Mouse (Mus musculus) small intestine, adult 2 months (tissue): ENCODE results near the gene Gins2.

Source experiments
- CTCF ChIP-seq: fragments of 200-500 bp; IDR thresholded peaks from 2 replicates; pipeline ENCODE4 v1.5.1; 2012; ENCODE audit warnings: low read depth, mild to moderate bottlenecking, control low read depth, inconsistent platforms, low read length, moderate library complexity, mixed read lengths; ENCODE audit not compliant: insufficient replicate concordance, insufficient read length; ENCODE audit errors: extremely low read depth
- POLR2A ChIP-seq: fragments of 200-500 bp; IDR thresholded peaks from 2 replicates; pipeline ENCODE4 v1.6.1; 2012; ENCODE audit warnings: low read depth, mild to moderate bottlenecking, control low read depth, inconsistent platforms, low read length, moderate library complexity

DNA sequence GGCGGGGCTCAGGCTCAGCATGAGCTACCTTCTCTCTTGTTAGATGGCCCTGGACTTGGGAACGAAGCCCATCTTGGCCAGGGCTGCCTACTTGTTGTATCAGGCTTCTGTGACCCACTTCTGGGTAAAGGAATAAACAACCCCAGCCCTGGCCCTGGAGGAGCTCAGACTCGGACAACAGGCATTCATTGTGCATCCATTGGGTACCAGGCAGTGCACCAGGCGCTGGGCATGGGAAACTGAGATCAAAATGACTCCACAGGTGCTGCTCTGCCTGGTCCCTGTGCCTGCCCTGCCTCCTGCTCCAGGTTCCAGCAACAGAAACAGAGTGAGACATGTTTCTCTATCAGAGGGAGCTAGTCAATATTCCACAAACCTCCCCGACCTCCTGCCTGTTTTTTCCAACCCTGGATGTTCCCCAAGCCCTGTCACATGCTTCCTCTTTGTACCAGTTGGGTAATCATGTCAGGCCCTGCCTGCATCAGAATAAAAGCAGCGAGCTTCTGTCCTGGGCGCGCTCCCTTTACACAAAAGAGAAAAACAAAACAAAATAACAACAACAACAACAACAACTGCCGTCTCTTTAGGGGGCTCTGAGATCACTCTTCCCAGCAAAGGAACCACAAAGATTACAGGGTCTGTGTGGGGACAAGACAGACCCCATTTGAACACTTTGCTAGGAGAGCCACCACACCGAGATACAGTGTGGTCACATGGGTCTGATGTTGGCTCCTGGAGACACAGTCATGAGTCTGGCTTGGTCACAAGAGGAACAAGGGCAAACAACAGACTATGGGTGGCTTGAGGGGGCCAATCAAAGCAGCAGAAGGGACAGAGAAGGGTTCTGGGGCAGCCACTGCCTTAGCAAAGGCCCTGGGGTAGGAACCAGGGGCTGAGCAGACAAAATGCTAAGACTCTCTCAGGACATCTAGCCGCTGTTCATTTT is 30.4 kb upstream of the Gins2 start:
- TF ChIP-seq POLR2A (no peak), CTCF (no peak)
